Mouse (Mus musculus) hindbrain, postnatal 0 days (tissue): Measurements from ENCODE around the gene Igf1r. TPM values are rescaled to one million over a fixed set of nuclear protein-coding genes. Genes with fewer than 3 reads are reported as not detected.
A peak's percentile ranks its signal among the peaks of the same experiment; 100 is the strongest.

ENCODE experiments used
- ATAC-seq: fragments of 200-750 bp; cut with Nextera tagmentation; 2 replicates; pipeline ENCODE4 v1.8.0; 2017; ENCODE audit warnings: mild to moderate bottlenecking, moderate TSS enrichment, moderate library complexity
- DNase-seq: peaks from one replicate; pipeline ENCODE4 v3.0.0-alpha.2; 2015; ENCODE audit warnings: low spot score
- H3K27ac ChIP-seq: fragments of 300-500 bp; sonication (generic); 2 replicates; pipeline ENCODE4 v1.5.1; 2014; ENCODE audit warnings: mild to moderate bottlenecking
- H3K27me3 ChIP-seq: fragments of 300-500 bp; sonication (generic); 2 replicates; pipeline ENCODE4 v1.6.1; 2014; ENCODE audit warnings: low read length, mixed read lengths; ENCODE audit not compliant: insufficient read depth
- H3K36me3 ChIP-seq: fragments of 300-500 bp; sonication (generic); 2 replicates; pipeline ENCODE4 v1.6.1; 2014; ENCODE audit warnings: low read length, mixed read lengths; ENCODE audit not compliant: insufficient read depth
- H3K4me1 ChIP-seq: fragments of 300-500 bp; sonication (generic); 2 replicates; pipeline ENCODE4 v1.6.1; 2014; ENCODE audit warnings: antibody characterized with exemption, low read length, mixed read lengths; ENCODE audit not compliant: insufficient read depth
- H3K4me2 ChIP-seq: fragments of 300-500 bp; sonication (generic); 2 replicates; pipeline ENCODE4 v1.6.1; 2014; ENCODE audit warnings: low read depth, mild to moderate bottlenecking, low read length, moderate library complexity, mixed read lengths
- H3K4me3 ChIP-seq: fragments of 300-500 bp; sonication (generic); 2 replicates; pipeline ENCODE4 v1.5.1; 2014; ENCODE audit warnings: low read length
- H3K9ac ChIP-seq: fragments of 300-500 bp; sonication (generic); replicated peaks from 2 replicates; pipeline ENCODE4 v1.6.1; 2014; ENCODE audit warnings: mild to moderate bottlenecking, low read length, moderate library complexity, mixed read lengths
- H3K9me3 ChIP-seq: fragments of 300-500 bp; sonication (generic); 2 replicates; pipeline ENCODE4 v1.6.1; 2016; ENCODE audit warnings: low read length, mixed read lengths
- CTCF ChIP-seq: IDR thresholded peaks from 2 replicates; pipeline ENCODE4 v1.5.1; 2016; ENCODE audit warnings: antibody characterized with exemption, control low read depth, low read depth
- WGBS: fragments of 180-500 bp; shearing (Covaris S2); extraction: QIAGEN DNeasy Blood & Tissue Kit; methylation state at CpG from one replicate; pipeline ENCODE4 v1.1.7; 2014; 5-methylcytosine and 5-hydroxymethylcytosine counted together
- polyA plus RNA-seq: library from polyadenylated mRNA; unstranded; fragments of >200 nt; fragmentation: Nextera tagmentation; extraction: Ambion mirVana; gene quantifications from 2 replicates; pipeline ENCODE4 v1.2.1, GENCODE M21; 2015
- total RNA-seq: library from RNA; depleted of rRNA; stranded (reverse); fragments of >200 nt; gene quantifications from 2 replicates; pipeline ENCODE4 v1.2.3, GENCODE M21; 2014

Gene Igf1r
- total and polyA plus RNA-seq, 2 experiments from 2014 or later: 12.1 to 36.2 TPM

DNA sequence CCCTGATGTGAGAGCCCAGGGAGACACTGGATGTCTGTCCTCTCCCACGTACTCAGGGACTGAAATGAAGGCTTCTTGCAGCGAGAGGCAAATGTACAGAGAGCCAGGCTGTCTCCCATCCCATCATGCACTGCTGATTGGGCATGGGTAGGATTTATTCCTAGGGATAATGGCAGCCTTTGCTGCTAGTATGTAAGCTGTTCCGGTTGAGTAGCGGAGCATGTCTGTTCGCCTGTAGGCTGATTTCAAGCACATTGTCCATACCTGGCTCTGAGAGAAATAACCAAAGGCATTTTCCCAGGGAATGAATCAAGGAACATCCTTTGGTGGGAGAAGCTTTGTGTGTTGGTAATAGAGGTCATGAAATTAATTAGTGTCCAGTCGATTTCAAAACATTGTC is 230.1 kb downstream of the Igf1r start:
- 0 out of 2 replicates have a peak, but pooled peaks cover 4% of the 10 kb centered on the region for H3K4me1 ChIP-seq
- H3K4me3 ChIP-seq: no peak overlapping the region
- no peak overlapping the region for H3K9ac ChIP-seq
- 67% methylated on average over 6 of the region's 6 CpGs for WGBS
- peak; percentile 50 for ATAC-seq
- no peak overlapping the region for H3K4me2 ChIP-seq
- no peak for DNase-seq
- peaks cover 23% of the 10 kb centered on the region for H3K36me3 ChIP-seq
- no peaks in the 10 kb centered on the region for H3K27me3 ChIP-seq
- H3K9me3 ChIP-seq: no peaks in the 10 kb centered on the region
- no peak for TF ChIP-seq CTCF
- H3K27ac ChIP-seq: no peak overlapping the region

- no peak overlapping the region for H3K27ac ChIP-seq
- no peak for ATAC-seq
These were observed 230.8 kb downstream of the Igf1r start for GRCm38 (mm10) chr7:68183421-68183820.

DNA sequence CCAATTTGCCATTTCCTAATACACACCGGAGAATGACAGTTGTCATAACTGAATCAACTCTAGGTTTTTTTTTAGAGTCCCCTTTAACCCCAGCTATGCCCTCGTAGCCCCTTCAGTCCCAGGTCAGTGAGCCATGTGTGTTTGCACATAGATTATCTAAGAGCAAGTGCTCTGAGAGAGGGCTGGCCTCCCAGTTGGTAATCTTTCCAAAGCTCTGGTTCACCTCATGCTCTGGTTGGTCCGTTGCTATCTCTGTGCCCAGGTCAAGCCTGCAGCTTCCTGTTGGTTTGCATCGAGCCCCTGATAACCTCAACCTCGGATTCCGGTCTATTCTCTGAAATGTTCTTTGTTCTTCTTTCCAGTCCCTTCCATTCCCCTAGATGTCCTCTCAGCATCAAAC is 236.6 kb downstream of the Igf1r start:
- H3K4me2 ChIP-seq: no peak overlapping the region
- H3K36me3 ChIP-seq: peaks cover 43% of the 10 kb centered on the region

More at GRCm38 (mm10) chr7:68183421-68183820, 230.8 kb downstream of the Igf1r start:
- TF ChIP-seq CTCF: no peak
- Histone ChIP-seq H3K4me1 (0 out of 2 replicates have a peak, but pooled peaks cover 4% of the 10 kb centered on the region), H3K4me2 (no peak overlapping the region), H3K36me3 (peaks cover 26% of the 10 kb centered on the region), H3K27me3 (no peaks in the 10 kb centered on the region), H3K4me3 (no peak overlapping the region), H3K9me3 (no peaks in the 10 kb centered on the region), H3K9ac (no peak overlapping the region)
- DNase-seq: no peak
- WGBS: 73% methylated on average over 10 of the region's 10 CpGs

DNA sequence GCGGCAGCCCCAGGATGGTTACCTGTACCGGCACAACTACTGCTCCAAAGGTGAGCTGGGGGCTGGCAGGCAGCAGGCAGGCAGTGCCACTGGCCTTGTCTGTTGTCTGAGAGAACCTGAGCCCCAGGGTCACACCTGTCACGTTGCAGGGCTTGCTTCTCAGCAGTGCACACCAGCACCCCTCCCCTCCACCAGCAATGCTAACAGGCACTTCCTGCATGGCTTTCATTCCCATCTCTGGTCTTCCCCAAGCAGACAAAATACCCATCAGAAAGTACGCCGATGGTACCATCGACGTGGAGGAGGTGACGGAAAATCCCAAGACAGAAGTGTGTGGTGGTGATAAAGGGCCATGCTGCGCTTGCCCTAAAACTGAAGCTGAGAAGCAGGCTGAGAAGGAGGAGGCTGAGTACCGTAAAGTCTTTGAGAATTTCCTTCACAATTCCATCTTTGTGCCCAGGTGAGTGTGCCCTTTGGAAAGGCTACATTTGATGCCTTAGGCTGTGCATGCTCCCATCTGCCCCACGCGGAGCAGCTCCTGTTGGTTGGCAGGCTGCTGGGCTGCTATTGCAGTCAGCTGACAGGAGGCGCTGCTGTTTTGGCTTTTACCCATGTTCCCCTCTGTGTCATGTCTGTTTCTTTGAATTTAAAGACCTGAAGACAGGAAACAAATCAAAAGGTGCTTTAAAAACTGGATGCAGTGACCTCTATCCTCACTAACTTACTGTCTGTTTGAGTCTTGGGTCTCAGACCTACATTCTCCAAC is 237.2 kb downstream of the Igf1r start:
- Histone ChIP-seq H3K27ac (no peak overlapping the region), H3K4me2 (no peak overlapping the region), H3K4me3 (no peak overlapping the region), H3K36me3 (peaks cover 43% of the 10 kb centered on the region), H3K9me3 (no peaks in the 10 kb centered on the region), H3K4me1 (no peaks in the 10 kb centered on the region), H3K9ac (no peak overlapping the region), H3K27me3 (no peaks in the 10 kb centered on the region)
- ATAC-seq: no peak
- DNase-seq: no peak
- WGBS: 96% methylated on average over 13 of the region's 13 CpGs
- TF ChIP-seq CTCF: no peak

More for the DNA sequence above, 236.6 kb downstream of the Igf1r start:
- Histone ChIP-seq H3K4me1 (no peaks in the 10 kb centered on the region), H3K27me3 (no peaks in the 10 kb centered on the region), H3K9me3 (no peaks in the 10 kb centered on the region), H3K4me3 (no peak overlapping the region), H3K9ac (no peak overlapping the region), H3K27ac (no peak overlapping the region)
- WGBS: 89% methylated on average over 6 of the region's 6 CpGs
- DNase-seq: no peak
- TF ChIP-seq CTCF: no peak
- no peak for ATAC-seq

DNA sequence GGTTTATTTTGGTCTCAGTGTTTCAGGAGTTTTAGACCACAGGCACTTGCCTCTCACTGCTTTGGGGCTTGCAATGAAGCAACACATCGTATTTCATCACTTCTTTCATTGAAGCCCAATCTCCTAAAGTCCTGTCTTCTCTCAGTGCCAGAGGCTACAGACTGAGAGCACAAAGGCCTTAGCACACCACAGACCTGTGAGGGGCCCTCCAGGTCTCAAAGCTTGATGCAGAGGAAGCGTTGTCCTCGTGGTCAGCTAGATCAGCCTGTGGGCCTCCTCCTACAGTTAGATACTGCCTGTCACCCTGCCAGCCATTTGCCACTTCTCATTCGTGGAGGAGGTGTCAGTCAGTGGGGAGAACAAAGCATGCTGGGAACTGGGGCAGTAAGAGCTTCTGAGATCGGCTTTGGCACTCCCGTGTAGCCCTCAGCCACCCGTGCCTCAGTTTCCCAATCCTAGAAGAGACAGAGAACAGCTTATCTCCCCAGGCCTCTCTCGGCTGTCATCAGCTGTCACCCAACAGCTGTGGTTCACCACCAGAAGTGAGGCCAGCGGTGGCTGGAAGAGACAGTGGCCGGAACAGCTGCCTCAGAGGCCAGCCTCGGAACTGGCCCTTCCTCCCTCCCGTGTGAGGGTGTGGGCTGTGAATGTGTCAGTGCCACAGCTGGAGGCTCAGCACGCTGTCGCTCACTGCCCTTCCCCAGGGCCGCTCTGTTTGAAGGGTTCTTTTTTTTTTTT is 241.5 kb downstream of the Igf1r start:
- 86% methylated on average over 15 of the region's 15 CpGs for WGBS
- H3K9ac ChIP-seq: no peak overlapping the region
- no peak overlapping the region for H3K27ac ChIP-seq
- no peaks in the 10 kb centered on the region for H3K4me1 ChIP-seq
- no peak overlapping the region for H3K4me2 ChIP-seq
- no peak overlapping the region for H3K4me3 ChIP-seq
- peaks cover 45% of the 10 kb centered on the region for H3K36me3 ChIP-seq
- no peaks in the 10 kb centered on the region for H3K9me3 ChIP-seq
- DNase-seq (no peak), ATAC-seq (no peak)
- TF ChIP-seq CTCF: no peak
- H3K27me3 ChIP-seq: no peaks in the 10 kb centered on the region

DNA sequence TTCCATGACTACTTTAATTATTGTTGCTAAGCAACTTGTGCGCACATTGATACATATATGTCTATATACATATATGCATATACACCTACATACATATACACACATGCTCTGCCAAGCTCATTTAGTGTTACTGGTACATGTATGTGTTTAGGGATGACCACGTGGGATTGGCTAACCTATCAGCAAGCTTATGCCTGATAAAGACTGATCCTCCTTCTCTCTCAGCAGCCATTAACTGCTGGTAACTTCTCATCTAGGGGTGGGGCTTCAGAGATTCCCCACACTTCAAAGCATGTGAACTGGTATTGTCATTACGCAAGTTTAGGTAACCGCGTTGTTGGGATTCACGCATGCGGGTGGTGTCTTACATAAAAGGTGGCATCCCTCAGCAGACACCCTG is 247.0 kb downstream of the Igf1r start:
- H3K9ac ChIP-seq: no peak overlapping the region
- no peaks in the 10 kb centered on the region for H3K9me3 ChIP-seq
- no peak for TF ChIP-seq CTCF
- H3K4me1 ChIP-seq: no peaks in the 10 kb centered on the region
- 97% methylated on average over 7 of the region's 7 CpGs for WGBS
- H3K4me3 ChIP-seq: no peak overlapping the region
- peaks cover 31% of the 10 kb centered on the region for H3K36me3 ChIP-seq
- ATAC-seq (no peak), DNase-seq (no peak)
- no peak overlapping the region for H3K27ac ChIP-seq
- no peak overlapping the region for H3K4me2 ChIP-seq
- no peaks in the 10 kb centered on the region for H3K27me3 ChIP-seq
